Mouse (Mus musculus) lung, adult 2 months (tissue): ENCODE measurements at regions not wholly inside any gene's neighbourhood (a gene's known extent, or its start where the extent isn't known, plus 50 kb on each side); places are given as distances from the start of the nearest gene placed in this dataset.

Experiments
- CTCF ChIP-seq: fragments of 200-500 bp; IDR thresholded peaks from 2 replicates; pipeline ENCODE4 v1.5.1; 2011; ENCODE audit warnings: mild to moderate bottlenecking, low read length, control low read depth; ENCODE audit not compliant: insufficient read depth
- POLR2A ChIP-seq: fragments of 200-500 bp; IDR thresholded peaks from 2 replicates; pipeline ENCODE4 v1.6.1; 2011; ENCODE audit warnings: low read depth, mild to moderate bottlenecking, control low read depth, low read length, borderline replicate concordance; ENCODE audit errors: extremely low read depth

GRCm38 (mm10) chr5:49606761-49607160 lies 82.1 kb upstream of the Kcnip4 start:
- TF ChIP-seq CTCF = no peak
- no peak for TF ChIP-seq POLR2A
